Mouse (Mus musculus): Measurements from ENCODE around the gene Syne4. TPM values are rescaled to one million over a fixed set of nuclear protein-coding genes. Genes with fewer than 3 reads are reported as not detected.

Syne4 gene
- polyA plus RNA-seq, 1 experiment = 41.6 TPM

DNA sequence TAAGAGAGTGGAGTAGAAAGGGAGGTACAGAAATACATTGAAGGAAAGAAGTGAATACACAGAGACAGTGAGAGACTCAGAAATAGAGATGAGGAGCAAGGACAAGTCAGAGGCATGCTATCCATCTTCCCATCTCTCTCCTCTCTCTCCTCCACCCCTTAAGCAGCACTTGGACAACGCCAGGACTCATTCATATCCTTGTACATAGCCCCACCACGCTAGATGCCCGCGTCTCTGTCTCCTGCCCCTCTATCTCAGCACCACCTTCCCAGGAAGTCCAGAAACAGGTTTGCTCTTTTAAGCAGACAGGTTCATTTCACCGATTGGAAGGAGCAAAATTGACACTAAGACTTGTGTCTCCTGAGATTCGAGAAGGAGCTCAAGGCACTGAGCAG, 48.7 kb downstream of the Syne4 start:
- no peak for TF ChIP-seq POLR2A (IDR thresholded peaks at IDR 0.05; ENCODE audit: insufficient read depth, low read length)
- TF ChIP-seq EP300 (IDR thresholded peaks at IDR 0.05; ENCODE audit: insufficient read depth, low read depth, low read length) = no peak
- no peak for TF ChIP-seq CTCF (IDR thresholded peaks at IDR 0.05; ENCODE audit: low read depth, low read length)
- Histone ChIP-seq H3K4me3 (ENCODE audit: low read depth, low read length) (peak overlapping the region; percentile 40; the same call in 1 of the 2 replicates), H3K36me3 (ENCODE audit: control insufficient read depth, insufficient read depth, low read length, poor library complexity, severe bottlenecking) (no peaks in the 10 kb centered on the region), H3K9ac (ENCODE audit: low read depth, poor library complexity, severe bottlenecking) (no peak overlapping the region), H3K27me3 (ENCODE audit: control insufficient read depth, insufficient read depth, low read length, poor library complexity, severe bottlenecking) (no peaks in the 10 kb centered on the region), H3K4me1 (ENCODE audit: control insufficient read depth, insufficient read depth, low read length) (peaks cover 2% of the 10 kb centered on the region), H3K9me3 (replicated peaks; ENCODE audit: control insufficient read depth, insufficient read depth, low read length, poor library complexity, severe bottlenecking) (no peaks in the 10 kb centered on the region), H3K27ac (ENCODE audit: insufficient read depth, low read length) (no peak overlapping the region)

DNA sequence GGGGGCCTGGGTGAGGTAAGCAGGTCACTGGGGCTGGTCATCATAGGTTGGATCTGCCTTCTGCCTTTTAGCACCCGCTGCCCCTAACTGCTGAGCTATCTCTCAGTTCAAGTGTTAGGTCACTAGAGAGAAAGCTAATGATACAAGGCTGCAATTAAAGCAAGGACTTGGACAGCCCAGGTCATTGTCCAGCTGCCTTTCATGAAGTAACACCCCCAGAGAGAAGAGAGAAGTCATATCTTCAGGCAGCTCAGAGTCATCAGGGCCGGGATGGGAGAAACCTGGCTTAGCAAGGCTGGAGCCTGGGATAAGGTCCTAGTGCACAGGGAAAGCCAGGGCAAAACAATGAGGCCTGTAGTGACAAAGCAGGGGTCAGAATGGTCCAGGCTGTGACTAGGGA, 52.9 kb downstream of the Syne4 start:
- H3K36me3 ChIP-seq (ENCODE audit: control insufficient read depth, insufficient read depth, low read length, poor library complexity, severe bottlenecking) = no peaks in the 10 kb centered on the region
- TF ChIP-seq CTCF (IDR thresholded peaks at IDR 0.05; ENCODE audit: low read depth, low read length) (no peak), POLR2A (IDR thresholded peaks at IDR 0.05; ENCODE audit: insufficient read depth, low read length) (no peak), EP300 (IDR thresholded peaks at IDR 0.05; ENCODE audit: insufficient read depth, low read depth, low read length) (no peak)
- H3K4me1 ChIP-seq (ENCODE audit: control insufficient read depth, insufficient read depth, low read length) = peaks cover 2% of the 10 kb centered on the region
- no peak overlapping the region for H3K27ac ChIP-seq (ENCODE audit: insufficient read depth, low read length)
- no peaks in the 10 kb centered on the region for H3K9me3 ChIP-seq (replicated peaks; ENCODE audit: control insufficient read depth, insufficient read depth, low read length, poor library complexity, severe bottlenecking)
- no peak overlapping the region for H3K4me3 ChIP-seq (ENCODE audit: low read depth, low read length)
- no peak overlapping the region for H3K9ac ChIP-seq (ENCODE audit: low read depth, poor library complexity, severe bottlenecking)
- H3K27me3 ChIP-seq (ENCODE audit: control insufficient read depth, insufficient read depth, low read length, poor library complexity, severe bottlenecking) = no peaks in the 10 kb centered on the region

Other genes starting within 250 kb of the Syne4 start
- 13.4 and 15.4 TPM in 2 replicates for gene Zfp82, start 241.9 kb upstream of the Syne4 start, polyA plus RNA-seq (2011; ENCODE audit: insufficient read depth, insufficient read length, low read depth, missing spikeins)
- not detected in 2 replicates for gene Gm26920, start 224.4 kb upstream of the Syne4 start, polyA plus RNA-seq (2011; ENCODE audit: insufficient read depth, insufficient read length, low read depth, missing spikeins)
- 12.0 and 13.7 TPM in 2 replicates for gene Zfp566, start 224.3 kb upstream of the Syne4 start, polyA plus RNA-seq (2011; ENCODE audit: insufficient read depth, insufficient read length, low read depth, missing spikeins)
- 60.8 and 63.8 TPM in 2 replicates for gene Zfp260, start 220.0 kb upstream of the Syne4 start, polyA plus RNA-seq (2011; ENCODE audit: insufficient read depth, insufficient read length, low read depth, missing spikeins)
- 6.1 and 9.0 TPM in 2 replicates for gene Zfp382, start 192.9 kb upstream of the Syne4 start, polyA plus RNA-seq (2011; ENCODE audit: insufficient read depth, insufficient read length, low read depth, missing spikeins)
- gene Zfp146, start 145.1 kb upstream of the Syne4 start, polyA plus RNA-seq (2011; ENCODE audit: insufficient read depth, insufficient read length, low read depth, missing spikeins) = 44.4 and 46.2 TPM in 2 replicates
- gene Cox7a1, start 130.7 kb upstream of the Syne4 start, polyA plus RNA-seq (2011; ENCODE audit: insufficient read depth, insufficient read length, low read depth, missing spikeins) = 21.7 and 21.8 TPM in 2 replicates
- 359 and 396 TPM in 2 replicates for gene Capns1, start 116.0 kb upstream of the Syne4 start, polyA plus RNA-seq (2011; ENCODE audit: insufficient read depth, insufficient read length, low read depth, missing spikeins)
- 58.7 and 65.4 TPM in 2 replicates for gene Polr2i, start 82.9 kb upstream of the Syne4 start, polyA plus RNA-seq (2011; ENCODE audit: insufficient read depth, insufficient read length, low read depth, missing spikeins)
- 86.6 and 90.0 TPM in 2 replicates for gene Tbcb, start 82.5 kb upstream of the Syne4 start, polyA plus RNA-seq (2011; ENCODE audit: insufficient read depth, insufficient read length, low read depth, missing spikeins)
- gene Ovol3, start 79.1 kb upstream of the Syne4 start, polyA plus RNA-seq (2011; ENCODE audit: insufficient read depth, insufficient read length, low read depth, missing spikeins) = not detected in 2 replicates
- 0.60 and 0.84 TPM in 2 replicates for gene Thap8, start 34.7 kb upstream of the Syne4 start, polyA plus RNA-seq (2011; ENCODE audit: insufficient read depth, insufficient read length, low read depth, missing spikeins)
- gene Wdr62, start 34.4 kb upstream of the Syne4 start, polyA plus RNA-seq (2011; ENCODE audit: insufficient read depth, insufficient read length, low read depth, missing spikeins) = 26.2 and 27.0 TPM in 2 replicates
- gene Clip3, start 23.1 kb upstream of the Syne4 start, polyA plus RNA-seq (2011; ENCODE audit: insufficient read depth, insufficient read length, low read depth, missing spikeins) = 49.4 and 52.2 TPM in 2 replicates
- 25.3 and 29.5 TPM in 2 replicates for gene Alkbh6, start 6.1 kb upstream of the Syne4 start, polyA plus RNA-seq (2011; ENCODE audit: insufficient read depth, insufficient read length, low read depth, missing spikeins)
- 0.52 and 0.58 TPM in 2 replicates for gene E130208F15Rik, start 6.9 kb downstream of the Syne4 start, polyA plus RNA-seq (2011; ENCODE audit: insufficient read depth, insufficient read length, low read depth, missing spikeins)
- 5.6 and 7.3 TPM in 2 replicates for gene Sdhaf1, start 9.1 kb downstream of the Syne4 start, polyA plus RNA-seq (2011; ENCODE audit: insufficient read depth, insufficient read length, low read depth, missing spikeins)
- gene Lrfn3, start 48.0 kb downstream of the Syne4 start, polyA plus RNA-seq (2011; ENCODE audit: insufficient read depth, insufficient read length, low read depth, missing spikeins) = 4.2 and 6.3 TPM in 2 replicates
- gene Tyrobp, start 99.0 kb downstream of the Syne4 start, polyA plus RNA-seq (2011; ENCODE audit: insufficient read depth, insufficient read length, low read depth, missing spikeins) = not detected in 2 replicates
- not detected in 2 replicates for gene Hcst, start 105.0 kb downstream of the Syne4 start, polyA plus RNA-seq (2011; ENCODE audit: insufficient read depth, insufficient read length, low read depth, missing spikeins)
- gene Nfkbid, start 106.9 kb downstream of the Syne4 start, polyA plus RNA-seq (2011; ENCODE audit: insufficient read depth, insufficient read length, low read depth, missing spikeins) = 4.1 TPM in 2 replicates
- gene Aplp1, start 130.7 kb downstream of the Syne4 start, polyA plus RNA-seq (2011; ENCODE audit: insufficient read depth, insufficient read length, low read depth, missing spikeins) = 70.6 and 78.2 TPM in 2 replicates
- 5.8 and 9.4 TPM in 2 replicates for gene Kirrel2, start 142.9 kb downstream of the Syne4 start, polyA plus RNA-seq (2011; ENCODE audit: insufficient read depth, insufficient read length, low read depth, missing spikeins)
- 27.5 and 30.9 TPM in 2 replicates for gene Nphs1, start 143.5 kb downstream of the Syne4 start, polyA plus RNA-seq (2011; ENCODE audit: insufficient read depth, insufficient read length, low read depth, missing spikeins)
- gene Prodh2, start 178.8 kb downstream of the Syne4 start, polyA plus RNA-seq (2011; ENCODE audit: insufficient read depth, insufficient read length, low read depth, missing spikeins) = 0.58 TPM in 1 of 2 replicates, not detected in the other
- 6.0 and 6.5 TPM in 2 replicates for gene Arhgap33, start 220.3 kb downstream of the Syne4 start, polyA plus RNA-seq (2011; ENCODE audit: insufficient read depth, insufficient read length, low read depth, missing spikeins)
- gene Hspb6, start 237.4 kb downstream of the Syne4 start, polyA plus RNA-seq (2011; ENCODE audit: insufficient read depth, insufficient read length, low read depth, missing spikeins) = 6.4 and 7.0 TPM in 2 replicates
- 16.8 and 17.3 TPM in 2 replicates for gene Proser3, start 237.5 kb downstream of the Syne4 start, polyA plus RNA-seq (2011; ENCODE audit: insufficient read depth, insufficient read length, low read depth, missing spikeins)
- gene Lin37, start 245.0 kb downstream of the Syne4 start, polyA plus RNA-seq (2011; ENCODE audit: insufficient read depth, insufficient read length, low read depth, missing spikeins) = 23.3 and 29.3 TPM in 2 replicates
- 50.9 and 73.9 TPM in 2 replicates for gene U2af1l4, start 248.5 kb downstream of the Syne4 start, polyA plus RNA-seq (2011; ENCODE audit: insufficient read depth, insufficient read length, low read depth, missing spikeins)
- 1.8 and 1.9 TPM in 2 replicates for gene Gm49396, start 248.5 kb downstream of the Syne4 start, polyA plus RNA-seq (2011; ENCODE audit: insufficient read depth, insufficient read length, low read depth, missing spikeins)
- 99.8 and 107 TPM in 2 replicates for gene Psenen, start 248.8 kb downstream of the Syne4 start, polyA plus RNA-seq (2011; ENCODE audit: insufficient read depth, insufficient read length, low read depth, missing spikeins)